Mouse (Mus musculus): ENCODE measurements around the gene 5430402E10Rik. TPM values are rescaled to one million over a fixed set of nuclear protein-coding genes. Genes with fewer than 3 reads are reported as not detected.
"Not testable (repeated sequence)": the region's sequence is repeated elsewhere in the genome, so short reads cannot be mapped to it uniquely, and the experiment has no call there.

5430402E10Rik gene
- not detected in 2 replicates for polyA plus RNA-seq (2014; fragmentation: Nextera tagmentation; extraction: Ambion mirVana)

DNA sequence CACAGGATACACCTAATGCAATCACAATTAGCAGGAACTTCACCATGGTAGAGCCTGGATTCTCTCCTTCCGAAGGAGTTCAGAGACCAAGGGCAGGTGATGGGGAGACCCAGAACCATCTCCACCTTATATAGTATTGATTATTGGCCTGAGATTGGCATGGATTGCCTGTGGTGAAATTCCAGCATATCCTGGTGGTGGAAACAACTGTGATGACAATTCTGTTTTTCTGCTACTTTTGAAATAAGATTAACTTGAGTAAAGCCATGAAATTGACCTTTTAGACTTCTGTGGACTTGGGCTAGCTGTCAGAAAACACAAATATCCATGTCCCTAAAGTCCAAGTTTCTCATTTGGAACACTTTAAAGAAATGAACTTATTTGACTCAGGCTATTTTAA is at the start of gene 5430402E10Rik:
5430402E10Rik (minus strand) TSS at position 101 of the 400 bp plus-strand sequence.
- not testable (repeated sequence) for DNase-seq (ENCODE audit: low spot score); H3K9ac ChIP-seq (ENCODE audit: low read length); ATAC-seq (ENCODE audit: insufficient read depth, low FRiP score, low TSS enrichment); H3K9me3 ChIP-seq (ENCODE audit: control insufficient read depth, low read length); H3K27ac ChIP-seq (ENCODE audit: low read depth, low read length); H3K36me3 ChIP-seq (ENCODE audit: control insufficient read depth, insufficient read depth, low read length); H3K4me2 ChIP-seq (ENCODE audit: low read depth); H3K4me1 ChIP-seq (ENCODE audit: control insufficient read depth, insufficient read depth, low read length); H3K27me3 ChIP-seq (ENCODE audit: control insufficient read depth, insufficient read depth, low read length); H3K4me3 ChIP-seq (ENCODE audit: low read depth, low read length)
- WGBS: 88% methylated on average over 1 of the region's 1 CpGs

DNA sequence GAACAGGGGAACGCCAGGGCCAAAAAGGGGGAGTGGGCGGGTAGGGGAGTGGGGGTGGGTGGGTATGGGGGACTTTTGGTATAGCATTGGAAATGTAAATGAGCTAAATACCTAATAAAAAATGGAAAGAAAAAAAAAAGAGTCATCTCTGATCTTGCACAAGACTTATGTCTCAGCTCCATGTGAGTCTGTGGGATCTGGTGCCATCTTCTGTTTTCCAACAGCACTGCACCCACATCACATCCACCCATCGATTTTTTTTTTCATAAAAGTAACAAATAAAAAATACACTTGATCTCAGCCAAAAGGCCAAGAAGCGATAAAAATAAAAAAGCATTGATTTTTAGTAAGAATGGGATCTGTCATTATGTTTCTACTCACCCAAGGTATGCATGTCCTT is 44.8 kb downstream of the 5430402E10Rik start:
- not testable (repeated sequence) for DNase-seq (ENCODE audit: low spot score); H3K9ac ChIP-seq (ENCODE audit: low read length); H3K4me1 ChIP-seq (ENCODE audit: control insufficient read depth, insufficient read depth, low read length); H3K27ac ChIP-seq (ENCODE audit: low read depth, low read length); H3K9me3 ChIP-seq (ENCODE audit: control insufficient read depth, low read length); H3K36me3 ChIP-seq (ENCODE audit: control insufficient read depth, insufficient read depth, low read length); ATAC-seq (ENCODE audit: insufficient read depth, low FRiP score, low TSS enrichment); H3K4me3 ChIP-seq (ENCODE audit: low read depth, low read length); H3K4me2 ChIP-seq (ENCODE audit: low read depth); H3K27me3 ChIP-seq (ENCODE audit: control insufficient read depth, insufficient read depth, low read length)
- WGBS: 53% methylated on average over 2 of the region's 4 CpGs

Other genes starting within 250 kb of the 5430402E10Rik start
- gene Prkx, start 128.8 kb downstream of the 5430402E10Rik start, polyA plus RNA-seq (2014; fragmentation: Nextera tagmentation; extraction: Ambion mirVana): 19.6 and 21.5 TPM in 2 replicates
- not detected in 2 replicates for gene Pbsn, start 71.4 kb downstream of the 5430402E10Rik start, polyA plus RNA-seq (2014; fragmentation: Nextera tagmentation; extraction: Ambion mirVana)
- gene Gm14744, start 60.3 kb downstream of the 5430402E10Rik start, polyA plus RNA-seq (2014; fragmentation: Nextera tagmentation; extraction: Ambion mirVana): not detected in 2 replicates
- not detected in 2 replicates for gene Obp1a, start 166.3 kb upstream of the 5430402E10Rik start, polyA plus RNA-seq (2014; fragmentation: Nextera tagmentation; extraction: Ambion mirVana)
- not detected in 2 replicates for gene Gm5938, start 200.4 kb upstream of the 5430402E10Rik start, polyA plus RNA-seq (2014; fragmentation: Nextera tagmentation; extraction: Ambion mirVana)

Data from neural tube, embryonic 11.5 days (tissue).